Mouse (Mus musculus) olfactory bulb, adult 2 months (tissue): ENCODE measurements around the gene Gm33543. TPM values are rescaled to one million over a fixed set of nuclear protein-coding genes. Genes with fewer than 3 reads are reported as not detected.

Experiments used
- H3K27ac ChIP-seq: fragments of 200-500 bp; 2 replicates; pipeline ENCODE4 v1.5.1; 2012; ENCODE audit warnings: low read depth, low read length; ENCODE audit not compliant: insufficient read depth
- H3K4me1 ChIP-seq: fragments of 200-500 bp; 2 replicates; pipeline ENCODE4 v1.6.1; 2012; ENCODE audit warnings: low read length; ENCODE audit not compliant: control insufficient read depth, insufficient read depth
- H3K4me3 ChIP-seq: fragments of 200-500 bp; 2 replicates; pipeline ENCODE4 v1.5.1; 2012; ENCODE audit warnings: mild to moderate bottlenecking, low read depth, low read length, moderate library complexity; ENCODE audit not compliant: insufficient read depth
- CTCF ChIP-seq: fragments of 200-500 bp; IDR thresholded peaks from 2 replicates; pipeline ENCODE4 v1.5.1; 2012; ENCODE audit warnings: low read depth, mild to moderate bottlenecking, low read length, moderate library complexity; ENCODE audit not compliant: insufficient read depth
- POLR2A ChIP-seq: fragments of 200-500 bp; IDR thresholded peaks from 2 replicates; pipeline ENCODE4 v1.6.1; 2012; ENCODE audit warnings: mild to moderate bottlenecking, low read depth, low read length, moderate library complexity; ENCODE audit not compliant: insufficient read depth
- WGBS: fragments of 180-500 bp; shearing (Covaris S2); methylation state at CpG from one replicate; pipeline ENCODE4 v1.1.7; 2018; 5-methylcytosine and 5-hydroxymethylcytosine counted together
- polyA plus RNA-seq: library from polyadenylated mRNA; stranded (reverse); fragments of >200 nt; gene quantifications from 2 replicates; pipeline ENCODE4 v1.2.4, GENCODE M21; 2012; ENCODE audit warnings: low replicate concordance; ENCODE audit not compliant: missing spikeins, insufficient read depth, insufficient read length

The Gm33543 gene
- polyA plus RNA-seq: not detected in 2 replicates

- TF ChIP-seq CTCF: no peak
- TF ChIP-seq POLR2A: no peak
- no peak within 1 kb of the TSS for H3K4me3 ChIP-seq
- H3K27ac ChIP-seq: no peak within 1 kb of the TSS
- H3K4me1 ChIP-seq: no peaks in the 10 kb centered on the region
- 68% methylated on average over 9 of the region's 9 CpGs for WGBS
These were observed at the start of gene Gm33543 for GRCm38 (mm10) chr10:95842789-95843637. TSS of gene Gm33543 (minus strand) at chr10:95842930.

- Histone ChIP-seq H3K4me1 (peaks cover 4% of the 10 kb centered on the region; the same call in 1 of the 2 replicates), H3K4me3 (no peak overlapping the region), H3K27ac (no peak overlapping the region)
- 83% methylated on average over 9 of the region's 9 CpGs for WGBS
- no peak for TF ChIP-seq CTCF
- no peak for TF ChIP-seq POLR2A
These were observed 49.4 kb upstream of the Gm33543 start for GRCm38 (mm10) chr10:95892132-95892531.

- Histone ChIP-seq H3K4me1 (peaks cover 4% of the 10 kb centered on the region; the same call in 1 of the 2 replicates), H3K4me3 (no peak overlapping the region), H3K27ac (no peak overlapping the region)
- WGBS: 89% methylated on average over 7 of the region's 7 CpGs
- TF ChIP-seq CTCF: no peak
- TF ChIP-seq POLR2A: no peak
These were observed 48.7 kb upstream of the Gm33543 start for GRCm38 (mm10) chr10:95891214-95891960.

GRCm38 (mm10) chr10:95883761-95884517 lies 41.2 kb upstream of the Gm33543 start:
- H3K27ac ChIP-seq: no peak overlapping the region
- H3K4me3 ChIP-seq: no peak overlapping the region
- no peaks in the 10 kb centered on the region for H3K4me1 ChIP-seq
- 87% methylated on average over 7 of the region's 7 CpGs for WGBS
- TF ChIP-seq CTCF (no peak), POLR2A (no peak)

GRCm38 (mm10) chr10:95882036-95882435 lies 39.3 kb upstream of the Gm33543 start:
- TF ChIP-seq POLR2A (no peak), CTCF (no peak)
- WGBS: 40% methylated on average over 9 of the region's 9 CpGs
- no peaks in the 10 kb centered on the region for H3K4me1 ChIP-seq
- H3K27ac ChIP-seq: no peak overlapping the region
- no peak overlapping the region for H3K4me3 ChIP-seq

- H3K4me1 ChIP-seq: no peaks in the 10 kb centered on the region
- no peak overlapping the region for H3K4me3 ChIP-seq
- H3K27ac ChIP-seq: no peak overlapping the region
- WGBS: 89% methylated on average over 17 of the region's 17 CpGs
- TF ChIP-seq POLR2A (no peak), CTCF (no peak)
These were observed 37.5 kb upstream of the Gm33543 start for GRCm38 (mm10) chr10:95879983-95880934.

- no peak overlapping the region for H3K4me3 ChIP-seq
- no peak overlapping the region for H3K27ac ChIP-seq
- no peaks in the 10 kb centered on the region for H3K4me1 ChIP-seq
- TF ChIP-seq CTCF (no peak), POLR2A (no peak)
- 97% methylated on average over 2 of the region's 2 CpGs for WGBS
These were observed 28.1 kb upstream of the Gm33543 start for GRCm38 (mm10) chr10:95870782-95871181.

- 72% methylated on average over 6 of the region's 6 CpGs for WGBS
These were observed 25.6 kb upstream of the Gm33543 start for GRCm38 (mm10) chr10:95868348-95868747.

More at GRCm38 (mm10) chr10:95868348-95868747, 25.6 kb upstream of the Gm33543 start:
- Histone ChIP-seq H3K27ac (no peak overlapping the region), H3K4me3 (no peak overlapping the region), H3K4me1 (no peaks in the 10 kb centered on the region)
- TF ChIP-seq CTCF: no peak
- TF ChIP-seq POLR2A: no peak
